Mouse (Mus musculus) left cerebral cortex, adult 8-10 months (tissue): ENCODE measurements around the gene Nlgn3. TPM values are rescaled to one million over a fixed set of nuclear protein-coding genes. Genes with fewer than 3 reads are reported as not detected.

ENCODE experiments used
- total RNA-seq, 4 experiments: library from RNA; stranded (reverse); gene quantifications; 2 replicates each; pipeline ENCODE4 v1.2.4; 2022

Nlgn3 gene
- total RNA-seq, 4 experiments from 2014 or later: 136 to 147 (median 143) TPM

Other genes starting within 250 kb of the Nlgn3 start
- gene Tex11, start 239.5 kb upstream of the Nlgn3 start, total RNA-seq: under 1 TPM; 0.14 to 0.30 (median 0.24) TPM
- gene Slc7a3, start 213.1 kb upstream of the Nlgn3 start, total RNA-seq: 1 to 10 TPM; 5.4 to 9.3 (median 7.8) TPM
- 10 to 100 TPM; 72.5 to 90.1 (median 77.3) TPM for gene Snx12, start 76.6 kb upstream of the Nlgn3 start, total RNA-seq
- gene Foxo4, start 44.6 kb upstream of the Nlgn3 start, total RNA-seq: 10 to 100 TPM; 16.8 to 19.8 (median 17.4) TPM
- not detected for gene Gm614, start 35.2 kb upstream of the Nlgn3 start, total RNA-seq
- gene Il2rg, start 30.9 kb upstream of the Nlgn3 start, total RNA-seq: 1 to 10 TPM in 3 of 4 experiments, under 1 TPM in 1; 0.83 to 1.8 (median 1.3) TPM
- gene Gm20489, start 30.1 kb upstream of the Nlgn3 start, total RNA-seq: not detected
- gene Med12, start 25.1 kb upstream of the Nlgn3 start, total RNA-seq: 10 to 100 TPM; 20.0 to 29.2 (median 23.7) TPM
- 10 to 100 TPM; 19.0 to 20.0 (median 19.3) TPM for gene Gjb1, start 77.2 kb downstream of the Nlgn3 start, total RNA-seq
- gene Zmym3, start 121.7 kb downstream of the Nlgn3 start, total RNA-seq: 100 to 1,000 TPM; 145 to 161 (median 153) TPM
- 100 to 1,000 TPM; 111 to 132 (median 113) TPM for gene Nono, start 130.2 kb downstream of the Nlgn3 start, total RNA-seq
- gene Itgb1bp2, start 149.9 kb downstream of the Nlgn3 start, total RNA-seq: 1 to 10 TPM in 2 of 4 experiments, under 1 TPM in 2; 0.42 to 1.7 (median 1.0) TPM
- gene Taf1, start 233.6 kb downstream of the Nlgn3 start, total RNA-seq: 10 to 100 TPM; 47.2 to 50.1 (median 48.3) TPM